Mouse (Mus musculus): ENCODE data around the gene Tpbpa.
"Not testable (repeated sequence)": the region's sequence is repeated elsewhere in the genome, so short reads cannot be mapped to it uniquely, and the experiment has no call there.

Tpbpa gene

GRCm38 (mm10) chr13:60941884-60942283 is at the start of gene Tpbpa:
TSS of gene Tpbpa (minus strand) at chr13:60941984.
- DNase-seq = not testable (repeated sequence)

DNA sequence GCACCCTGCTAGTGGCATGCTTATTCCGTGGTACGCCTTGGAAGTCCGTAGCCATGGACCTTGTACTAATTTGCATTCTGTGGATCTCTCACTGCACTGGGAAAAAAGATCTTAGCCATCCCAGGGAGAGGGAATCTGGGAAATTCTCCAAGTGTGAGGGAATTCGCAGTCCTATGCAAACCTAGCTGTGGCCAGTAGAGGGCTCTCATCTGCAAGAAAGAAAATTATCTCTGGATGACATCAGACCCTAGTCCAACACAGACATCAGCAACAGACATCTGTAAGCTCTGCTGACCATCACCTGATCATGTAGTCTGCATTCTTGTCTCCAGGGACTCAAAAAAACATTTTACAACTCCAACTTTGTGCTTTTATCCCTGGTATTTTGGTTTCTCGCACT is 45.1 kb upstream of the Tpbpa start:
- DNase-seq = not testable (repeated sequence)

DNA sequence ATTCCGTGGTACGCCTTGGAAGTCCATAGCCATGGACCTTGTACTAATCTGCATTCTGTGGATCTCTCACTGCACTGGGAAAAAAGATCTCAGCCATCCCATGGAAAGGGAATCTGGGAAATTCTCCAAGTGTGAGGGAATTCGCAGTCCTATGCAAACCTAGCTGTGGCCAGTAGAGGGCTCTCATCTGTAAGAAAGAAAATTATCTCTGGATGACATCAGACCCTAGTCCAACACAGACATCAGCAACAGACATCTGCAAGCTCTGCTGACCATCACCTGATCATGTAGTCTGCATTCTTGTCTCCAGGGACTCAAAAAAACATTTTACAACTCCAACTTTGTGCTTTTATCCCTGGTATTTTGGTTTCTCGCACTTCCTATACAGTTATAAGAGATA is 30.5 kb upstream of the Tpbpa start:
- not testable (repeated sequence) for DNase-seq

- not testable (repeated sequence) for DNase-seq
These were observed 22.2 kb upstream of the Tpbpa start for GRCm38 (mm10) chr13:60963985-60964384.

DNA sequence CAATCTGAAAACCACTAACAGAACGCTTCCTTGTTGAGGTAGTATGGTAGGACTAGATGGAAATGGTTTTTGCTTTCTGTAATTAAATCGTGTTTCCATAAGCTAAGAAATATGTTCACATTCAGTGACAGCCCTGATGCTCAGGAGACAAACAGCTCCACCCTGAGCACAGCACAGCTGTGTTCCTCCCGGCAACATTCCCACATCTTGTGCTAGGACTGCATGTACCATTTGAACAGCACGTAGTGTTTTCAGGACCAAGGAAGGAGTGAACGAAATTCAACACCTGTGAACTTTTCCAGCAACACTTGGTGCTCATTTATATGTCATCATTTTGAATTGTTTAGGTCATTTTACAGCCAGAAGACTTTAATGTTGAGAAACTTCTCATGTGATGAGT is 19.9 kb upstream of the Tpbpa start:
- DNase-seq = no peak

- peak; percentile 72 for DNase-seq
These were observed 5.3 kb downstream of the Tpbpa start, which contains the start of the genes Gm49391 and Ctla2a for GRCm38 (mm10) chr13:60936500-60936901. TSS of gene Gm49391 (minus strand) at chr13:60936571. TSS of gene Ctla2a (minus strand) at chr13:60936625.

GRCm38 (mm10) chr13:60935490-60935889 is 6.3 kb downstream of the Tpbpa start, which contains the start of gene Gm49393:
TSS of gene Gm49393 (minus strand) at chr13:60935590.
- DNase-seq = not testable (repeated sequence)

DNA sequence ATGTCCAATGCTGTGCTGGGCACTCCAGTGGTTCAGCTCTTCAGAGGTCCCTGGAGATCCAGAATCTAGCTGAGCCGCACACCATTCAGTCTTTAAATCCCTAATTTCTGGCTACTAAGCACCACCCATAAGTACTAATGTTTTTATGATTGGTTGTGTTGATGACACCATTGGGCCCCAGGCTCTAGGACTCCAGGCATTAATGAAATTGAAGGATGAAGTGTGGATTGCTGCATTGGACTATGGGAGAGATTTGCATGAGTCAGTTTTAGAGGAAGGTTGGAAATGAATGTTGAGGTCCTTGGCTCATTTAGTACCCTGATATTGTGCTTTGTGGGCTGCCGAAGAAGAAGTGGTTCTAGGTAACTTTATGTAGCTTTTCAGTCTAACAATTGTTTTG is 37.0 kb downstream of the Tpbpa start, which contains the start of gene Tpbpb:
TSS of gene Tpbpb (minus strand) at position 101 of the 400 bp plus-strand sequence.
- DNase-seq = not testable (repeated sequence)

- peak; percentile 73 for DNase-seq
These were observed 44.5 kb downstream of the Tpbpa start, which contains the start of gene Ctla2b for GRCm38 (mm10) chr13:60897328-60897727. TSS of gene Ctla2b (minus strand) at chr13:60897447.

GRCm38 (mm10) chr13:60896794-60897193 is 45.0 kb downstream of the Tpbpa start, which contains the start of gene Gm49392:
TSS of gene Gm49392 (minus strand) at chr13:60896894.
- not testable (repeated sequence) for DNase-seq

DNA sequence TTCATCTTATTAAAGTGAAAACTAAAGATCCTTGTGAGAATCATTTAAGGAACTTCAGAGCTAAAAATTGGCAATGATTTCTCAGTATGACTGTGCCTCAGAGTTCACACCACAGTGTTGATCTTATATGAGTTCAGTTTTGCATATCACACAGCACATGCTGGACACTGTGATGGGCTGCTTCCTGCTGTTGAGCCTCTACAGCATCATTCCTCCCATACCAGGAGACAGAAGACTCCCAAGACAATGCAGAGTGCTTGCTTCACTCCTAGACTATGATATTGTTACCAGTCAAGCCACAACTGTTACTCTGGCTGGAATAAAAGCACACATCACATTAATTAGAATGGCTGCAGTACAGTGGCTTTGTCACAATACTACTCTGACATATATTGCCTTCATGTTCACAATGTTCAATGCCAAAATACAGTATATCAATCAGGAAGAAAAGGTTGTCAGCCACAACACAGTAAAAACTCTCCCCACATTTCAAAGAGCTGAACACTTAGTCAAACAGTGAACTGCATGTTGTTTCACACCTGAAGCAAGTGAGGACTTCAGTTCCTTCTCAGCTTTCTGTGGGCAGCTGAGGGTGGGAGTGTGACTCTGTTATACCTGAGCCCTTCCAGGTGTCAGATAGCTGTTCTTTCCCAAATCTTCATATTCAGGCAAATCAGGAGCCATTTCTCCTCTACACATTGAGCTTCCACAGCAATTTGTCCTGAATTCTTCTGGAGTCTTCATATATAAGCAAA is 46.2 kb downstream of the Tpbpa start:
- no peak for DNase-seq

DNA sequence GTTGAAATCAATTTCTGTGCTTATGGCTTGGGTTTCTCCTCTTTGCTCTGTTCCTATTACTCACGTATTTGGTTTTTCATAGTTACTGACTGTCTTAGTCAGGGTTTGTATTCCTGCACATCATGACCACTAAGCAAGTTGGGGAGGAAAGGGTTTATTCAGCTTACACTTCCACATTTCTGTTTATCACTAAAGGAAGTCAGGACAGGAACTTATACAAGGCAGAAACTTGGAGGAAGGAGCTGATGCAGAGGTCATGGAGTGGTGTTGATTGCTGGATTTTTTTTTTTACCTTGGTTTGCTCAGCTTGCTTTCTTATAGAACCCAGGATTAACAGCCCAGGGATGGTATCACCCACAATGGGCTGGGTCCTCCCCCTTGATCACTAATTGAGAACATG is 49.5 kb downstream of the Tpbpa start:
- DNase-seq = no peak

All from kidney, postnatal 14 days (tissue).